Mouse (Mus musculus): ENCODE results near the gene Gm26620. TPM values are rescaled to one million over a fixed set of nuclear protein-coding genes. Genes with fewer than 3 reads are reported as not detected.
A peak's percentile ranks its signal among the peaks of the same experiment; 100 is the strongest.

Gm26620 gene
- polyA plus RNA-seq, 1 experiment from 2014 or later: 0.45 TPM

DNA sequence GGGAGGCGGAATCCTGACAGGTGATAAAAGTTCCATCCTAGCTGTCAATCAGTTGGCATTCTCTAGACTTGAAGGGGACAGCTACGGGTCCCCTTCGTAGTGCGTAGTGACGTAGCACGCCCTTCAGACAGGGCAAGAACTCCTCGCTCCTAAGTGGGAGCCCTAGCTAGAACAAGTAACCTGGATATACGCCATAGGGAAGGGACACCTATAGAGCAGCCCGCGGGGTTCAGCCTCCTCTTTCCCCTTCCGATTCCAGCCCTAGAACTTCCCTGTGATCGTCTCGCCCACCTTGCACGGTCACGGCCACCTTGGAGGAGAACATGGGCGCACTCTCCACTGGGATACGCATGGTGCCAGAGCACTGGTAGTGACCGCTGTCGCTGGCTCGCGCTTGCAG is 23.5 kb downstream of the Gm26620 start:
- peaks cover 20% of the 10 kb centered on the region; the same call in 1 of the 2 replicates for H3K27me3 ChIP-seq (ENCODE audit: control insufficient read depth, insufficient read depth, low read length)
- H3K4me1 ChIP-seq (ENCODE audit: control insufficient read depth, insufficient read depth, low read length): peaks cover 7% of the 10 kb centered on the region; the same call in 1 of the 2 replicates
- no peaks in the 10 kb centered on the region for H3K9me3 ChIP-seq (ENCODE audit: control insufficient read depth, low read depth, low read length)
- WGBS: 4% methylated on average over 21 of the region's 21 CpGs
- no peak overlapping the region for H3K9ac ChIP-seq (replicated peaks; ENCODE audit: low read depth, low read length)
- H3K36me3 ChIP-seq (ENCODE audit: control insufficient read depth, insufficient read depth, low read length): no peaks in the 10 kb centered on the region
- H3K4me2 ChIP-seq (replicated peaks; ENCODE audit: low read depth, low read length): peak overlapping the region; percentile 93
- H3K4me3 ChIP-seq (ENCODE audit: low read depth, low read length): peak overlapping the region; percentile 46
- H3K27ac ChIP-seq (ENCODE audit: low read length): no peak overlapping the region
- ATAC-seq (ENCODE audit: insufficient number of reproducible peaks, insufficient read depth, low FRiP score, low read depth): no peak; the same call in 1 of the 2 replicates

DNA sequence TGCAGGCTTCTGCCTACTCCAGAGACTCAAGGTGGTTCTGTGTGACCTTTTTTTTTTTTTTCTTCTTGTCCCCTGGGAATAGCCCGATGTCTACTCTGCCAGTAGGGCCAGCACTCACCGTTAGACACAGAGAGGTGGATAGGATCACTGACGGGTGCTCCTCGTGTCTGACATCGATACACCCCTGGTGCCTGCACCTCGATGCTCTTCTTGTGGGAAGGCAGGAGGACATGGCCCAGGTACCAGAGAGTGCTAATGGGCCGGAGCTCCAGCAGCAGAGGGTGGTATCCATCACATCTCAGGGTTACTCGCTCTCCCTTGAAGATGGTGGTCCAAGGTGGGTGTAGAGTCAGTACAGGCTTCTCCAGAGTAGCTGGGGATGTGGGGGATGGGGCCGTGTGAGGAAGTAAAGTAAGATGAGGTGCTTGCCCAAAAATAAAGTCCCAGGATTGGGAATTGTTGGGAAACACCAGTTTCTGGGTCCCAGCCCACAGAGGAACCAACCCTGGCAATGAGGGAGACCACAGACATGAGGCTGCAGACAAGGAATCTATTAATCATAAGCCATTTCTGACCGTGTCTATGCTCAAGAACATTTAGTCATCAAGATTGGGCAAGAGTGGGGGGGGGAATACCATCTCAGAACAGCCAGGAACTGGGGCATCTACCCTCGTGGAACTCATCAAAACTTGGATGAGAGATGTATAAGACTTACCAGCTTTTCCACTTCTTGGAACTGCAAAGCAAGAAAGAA is 27.2 kb downstream of the Gm26620 start:
- 81% methylated on average over 11 of the region's 11 CpGs for WGBS

DNA sequence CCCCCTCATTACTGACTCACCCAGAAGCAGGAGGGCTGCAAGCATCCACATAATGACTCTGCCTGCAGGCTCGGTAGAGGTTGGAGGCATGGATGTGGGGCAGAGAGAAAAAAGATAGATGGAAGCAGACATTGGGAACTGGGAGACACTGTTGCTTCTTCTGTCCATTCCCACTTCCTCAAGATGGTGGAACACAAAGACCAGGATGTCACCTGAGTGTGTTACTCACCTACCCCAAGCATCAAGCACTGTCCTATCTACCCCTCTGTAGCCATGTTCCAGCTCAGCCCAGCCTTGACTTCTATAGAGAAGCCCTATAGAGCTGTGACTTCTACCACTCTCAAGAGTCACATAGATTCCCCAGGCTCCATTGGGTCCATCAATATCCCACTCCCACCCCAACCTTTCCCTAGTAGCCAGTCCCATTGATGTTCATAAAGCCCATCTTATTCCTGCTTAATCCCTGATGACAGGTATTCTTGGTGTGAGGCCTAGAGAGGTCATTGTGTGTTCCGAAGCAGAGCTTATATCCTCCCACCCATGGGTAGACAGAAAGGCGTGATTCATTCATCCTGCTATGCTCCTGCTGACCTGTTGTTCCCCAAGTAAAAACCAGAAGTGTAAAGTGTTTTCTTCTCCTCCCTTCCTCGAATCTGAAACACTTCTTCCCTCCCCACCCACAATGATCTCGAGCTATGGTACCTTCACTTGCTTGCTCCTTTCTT is 28.2 kb downstream of the Gm26620 start, which contains the start of gene Fcrlb:
TSS of gene Fcrlb (minus strand) at position 51 of the 725 bp plus-strand sequence.
- Histone ChIP-seq H3K4me1 (ENCODE audit: control insufficient read depth, insufficient read depth, low read length) (peaks cover 5% of the 10 kb centered on the region; the same call in 1 of the 2 replicates), H3K36me3 (ENCODE audit: control insufficient read depth, insufficient read depth, low read length) (no peaks in the 10 kb centered on the region), H3K27me3 (ENCODE audit: control insufficient read depth, insufficient read depth, low read length) (peaks cover 7% of the 10 kb centered on the region; the same call in 1 of the 2 replicates), H3K4me2 (replicated peaks; ENCODE audit: low read depth, low read length) (no peak within 1 kb of the TSS), H3K9me3 (ENCODE audit: control insufficient read depth, low read depth, low read length) (no peaks in the 10 kb centered on the region), H3K9ac (replicated peaks; ENCODE audit: low read depth, low read length) (no peak within 1 kb of the TSS), H3K27ac (ENCODE audit: low read length) (no peak within 1 kb of the TSS), H3K4me3 (ENCODE audit: low read depth, low read length) (no peak within 1 kb of the TSS)
- WGBS: 76% methylated on average over 5 of the region's 5 CpGs
- ATAC-seq (ENCODE audit: insufficient number of reproducible peaks, insufficient read depth, low FRiP score, low read depth): no peak

More for the DNA sequence above, 27.2 kb downstream of the Gm26620 start:
- Histone ChIP-seq H3K4me1 (ENCODE audit: control insufficient read depth, insufficient read depth, low read length) (peaks cover 7% of the 10 kb centered on the region; the same call in 1 of the 2 replicates), H3K4me3 (ENCODE audit: low read depth, low read length) (no peak overlapping the region), H3K36me3 (ENCODE audit: control insufficient read depth, insufficient read depth, low read length) (no peaks in the 10 kb centered on the region), H3K27ac (ENCODE audit: low read length) (no peak overlapping the region), H3K9me3 (ENCODE audit: control insufficient read depth, low read depth, low read length) (no peaks in the 10 kb centered on the region), H3K27me3 (ENCODE audit: control insufficient read depth, insufficient read depth, low read length) (peaks cover 12% of the 10 kb centered on the region; the same call in 1 of the 2 replicates), H3K9ac (replicated peaks; ENCODE audit: low read depth, low read length) (no peak overlapping the region), H3K4me2 (replicated peaks; ENCODE audit: low read depth, low read length) (no peak overlapping the region)
- no peak for ATAC-seq (ENCODE audit: insufficient number of reproducible peaks, insufficient read depth, low FRiP score, low read depth)

DNA sequence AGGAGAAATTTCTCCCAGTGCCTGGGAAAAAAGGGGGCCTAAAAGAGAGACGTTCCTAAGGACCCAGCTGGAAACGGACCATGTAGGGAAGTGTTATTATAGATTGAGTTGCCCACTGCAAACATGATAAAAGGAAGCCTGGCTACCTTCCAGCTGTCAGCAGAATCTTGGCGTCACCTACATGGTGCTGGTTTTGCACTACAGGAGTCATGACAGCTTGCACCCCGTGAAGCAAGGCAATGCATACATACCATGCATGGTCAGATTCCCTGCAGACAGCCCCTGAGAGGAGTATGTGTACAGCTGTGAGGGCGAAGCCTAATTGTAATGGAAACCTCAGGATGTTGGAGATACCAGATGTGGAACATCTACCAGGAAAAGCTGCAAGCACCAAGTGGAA is 30.8 kb downstream of the Gm26620 start:
- no peak for ATAC-seq (ENCODE audit: insufficient number of reproducible peaks, insufficient read depth, low FRiP score, low read depth)

DNA sequence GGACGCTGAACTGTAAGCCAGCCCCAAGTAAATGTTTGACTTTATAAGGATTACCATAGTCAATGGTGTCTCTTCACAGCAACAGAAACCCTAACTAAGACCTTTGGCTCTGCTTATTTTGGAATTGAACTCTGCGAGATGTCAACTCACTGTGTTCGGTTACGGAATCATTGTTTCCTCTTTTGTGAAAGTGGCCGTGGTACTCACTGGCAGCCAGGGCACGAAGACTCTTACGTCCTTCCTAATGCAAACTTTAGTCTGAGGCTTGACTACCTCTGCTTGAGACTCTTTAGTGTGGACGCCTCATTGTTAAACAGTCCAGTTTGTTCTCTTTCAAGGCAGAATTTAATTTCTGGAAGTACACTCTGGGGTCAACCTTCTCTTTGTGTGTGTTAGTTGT is 34.4 kb downstream of the Gm26620 start:
- no peaks in the 10 kb centered on the region for H3K4me1 ChIP-seq (ENCODE audit: control insufficient read depth, insufficient read depth, low read length)
- no peak overlapping the region for H3K4me2 ChIP-seq (replicated peaks; ENCODE audit: low read depth, low read length)
- H3K4me3 ChIP-seq (ENCODE audit: low read depth, low read length): no peak overlapping the region
- H3K9me3 ChIP-seq (ENCODE audit: control insufficient read depth, low read depth, low read length): no peaks in the 10 kb centered on the region
- H3K36me3 ChIP-seq (ENCODE audit: control insufficient read depth, insufficient read depth, low read length): no peaks in the 10 kb centered on the region
- 89% methylated on average over 8 of the region's 8 CpGs for whole genome bisulfite sequencing
- no peak overlapping the region for H3K9ac ChIP-seq (replicated peaks; ENCODE audit: low read depth, low read length)
- no peaks in the 10 kb centered on the region for H3K27me3 ChIP-seq (ENCODE audit: control insufficient read depth, insufficient read depth, low read length)
- ATAC-seq (ENCODE audit: insufficient number of reproducible peaks, insufficient read depth, low FRiP score, low read depth): no peak
- H3K27ac ChIP-seq (ENCODE audit: low read length): no peak overlapping the region

More for the DNA sequence above, 30.8 kb downstream of the Gm26620 start:
- H3K27ac ChIP-seq (ENCODE audit: low read length): no peak overlapping the region
- H3K9me3 ChIP-seq (ENCODE audit: control insufficient read depth, low read depth, low read length): no peaks in the 10 kb centered on the region
- no peak overlapping the region for H3K9ac ChIP-seq (replicated peaks; ENCODE audit: low read depth, low read length)
- H3K27me3 ChIP-seq (ENCODE audit: control insufficient read depth, insufficient read depth, low read length): no peaks in the 10 kb centered on the region
- no peak overlapping the region for H3K4me3 ChIP-seq (ENCODE audit: low read depth, low read length)
- H3K36me3 ChIP-seq (ENCODE audit: control insufficient read depth, insufficient read depth, low read length): no peaks in the 10 kb centered on the region
- no peaks in the 10 kb centered on the region for H3K4me1 ChIP-seq (ENCODE audit: control insufficient read depth, insufficient read depth, low read length)
- no peak overlapping the region for H3K4me2 ChIP-seq (replicated peaks; ENCODE audit: low read depth, low read length)
- WGBS: 60% methylated on average over 5 of the region's 5 CpGs

DNA sequence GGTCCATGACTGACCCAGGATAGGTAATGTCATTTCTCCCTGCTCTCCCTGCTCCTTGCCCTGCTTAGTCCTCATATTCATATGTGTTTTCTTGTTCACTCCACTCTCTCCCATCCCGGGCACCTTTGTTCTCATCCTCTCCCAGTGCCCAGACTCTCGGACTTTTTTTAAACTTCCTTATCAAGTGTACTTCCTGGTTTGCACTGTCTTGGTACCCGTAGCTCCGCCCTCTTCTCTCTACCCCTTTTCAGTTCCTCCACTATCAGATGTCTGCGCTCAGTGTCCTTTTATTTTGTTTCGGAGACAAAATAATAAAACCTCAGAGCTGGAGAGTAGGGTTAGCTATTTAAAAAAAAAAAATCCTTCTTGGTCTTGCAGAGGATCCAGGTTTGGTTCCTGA is 39.6 kb downstream of the Gm26620 start:
- 79% methylated on average over 6 of the region's 6 CpGs for WGBS
- H3K27ac ChIP-seq (ENCODE audit: low read length): no peak overlapping the region

DNA sequence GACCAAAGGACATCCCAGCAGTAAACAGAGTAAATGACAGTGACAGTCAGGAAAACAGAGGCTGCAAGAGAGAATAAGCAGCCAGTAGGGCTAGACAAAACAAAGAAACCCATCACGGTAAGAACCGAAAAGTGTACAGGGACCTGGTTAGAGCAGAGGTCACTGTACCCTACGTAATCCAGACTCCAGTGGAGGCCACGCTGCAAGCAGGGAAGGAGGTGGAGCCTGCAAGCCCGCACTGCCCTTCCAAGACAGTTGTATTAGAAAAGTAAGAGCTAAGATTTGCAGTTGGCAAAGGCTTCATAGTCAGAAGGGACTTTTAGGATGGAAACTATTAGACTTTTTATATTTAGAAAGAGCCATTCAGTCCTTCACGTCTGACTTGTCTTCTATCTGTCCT is 42.1 kb downstream of the Gm26620 start:
- Histone ChIP-seq H3K9me3 (ENCODE audit: control insufficient read depth, low read depth, low read length) (no peaks in the 10 kb centered on the region), H3K4me1 (ENCODE audit: control insufficient read depth, insufficient read depth, low read length) (no peaks in the 10 kb centered on the region), H3K27me3 (ENCODE audit: control insufficient read depth, insufficient read depth, low read length) (no peaks in the 10 kb centered on the region), H3K36me3 (ENCODE audit: control insufficient read depth, insufficient read depth, low read length) (no peaks in the 10 kb centered on the region), H3K9ac (replicated peaks; ENCODE audit: low read depth, low read length) (no peak overlapping the region), H3K4me3 (ENCODE audit: low read depth, low read length) (no peak overlapping the region), H3K4me2 (replicated peaks; ENCODE audit: low read depth, low read length) (no peak overlapping the region), H3K27ac (ENCODE audit: low read length) (no peak overlapping the region)
- ATAC-seq (ENCODE audit: insufficient number of reproducible peaks, insufficient read depth, low FRiP score, low read depth): no peak
- WGBS: 41% methylated on average over 6 of the region's 6 CpGs

More for the DNA sequence above, 39.6 kb downstream of the Gm26620 start:
- Histone ChIP-seq H3K4me1 (ENCODE audit: control insufficient read depth, insufficient read depth, low read length) (no peaks in the 10 kb centered on the region), H3K4me2 (replicated peaks; ENCODE audit: low read depth, low read length) (no peak overlapping the region), H3K9me3 (ENCODE audit: control insufficient read depth, low read depth, low read length) (no peaks in the 10 kb centered on the region), H3K36me3 (ENCODE audit: control insufficient read depth, insufficient read depth, low read length) (no peaks in the 10 kb centered on the region), H3K27me3 (ENCODE audit: control insufficient read depth, insufficient read depth, low read length) (no peaks in the 10 kb centered on the region), H3K4me3 (ENCODE audit: low read depth, low read length) (no peak overlapping the region), H3K9ac (replicated peaks; ENCODE audit: low read depth, low read length) (no peak overlapping the region)
- no peak for ATAC-seq (ENCODE audit: insufficient number of reproducible peaks, insufficient read depth, low FRiP score, low read depth)

DNA sequence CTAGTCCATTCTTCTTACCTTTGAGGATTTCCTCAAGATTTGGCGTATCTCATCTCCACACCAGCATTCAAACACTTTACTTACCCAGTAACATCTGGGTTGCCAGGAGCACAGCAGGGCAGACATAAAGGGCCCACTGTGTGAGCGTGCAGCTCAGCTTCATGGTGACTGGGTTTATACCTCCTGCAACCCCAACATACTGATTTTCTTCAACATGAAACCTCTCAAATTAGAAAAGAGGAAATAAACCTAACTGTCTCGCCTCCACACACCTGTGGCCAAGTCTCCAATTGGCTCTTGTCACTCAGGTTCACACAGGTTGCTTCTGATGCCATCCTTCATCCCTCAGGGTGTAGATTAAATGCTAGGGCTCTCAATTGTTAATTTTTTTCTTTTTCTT is 42.5 kb downstream of the Gm26620 start, which contains the start of gene Fcrla:
TSS of gene Fcrla (minus strand) at position 206 of the 400 bp plus-strand sequence.
- Histone ChIP-seq H3K4me2 (replicated peaks; ENCODE audit: low read depth, low read length) (no peak within 1 kb of the TSS), H3K27ac (ENCODE audit: low read length) (no peak within 1 kb of the TSS), H3K36me3 (ENCODE audit: control insufficient read depth, insufficient read depth, low read length) (no peaks in the 10 kb centered on the region), H3K27me3 (ENCODE audit: control insufficient read depth, insufficient read depth, low read length) (no peaks in the 10 kb centered on the region), H3K9ac (replicated peaks; ENCODE audit: low read depth, low read length) (no peak within 1 kb of the TSS), H3K9me3 (ENCODE audit: control insufficient read depth, low read depth, low read length) (no peaks in the 10 kb centered on the region), H3K4me1 (ENCODE audit: control insufficient read depth, insufficient read depth, low read length) (no peaks in the 10 kb centered on the region), H3K4me3 (ENCODE audit: low read depth, low read length) (no peak within 1 kb of the TSS)
- ATAC-seq (ENCODE audit: insufficient number of reproducible peaks, insufficient read depth, low FRiP score, low read depth): no peak
- WGBS: 85% methylated on average over 3 of the region's 3 CpGs

Measured in stomach, embryonic 14.5 days (tissue).